Mouse (Mus musculus) liver, postnatal 0 days (tissue): ENCODE data around the gene Bcar3.

Source experiments
- CTCF ChIP-seq: sonication (generic); IDR thresholded peaks from 2 replicates; pipeline ENCODE4 v1.5.1; 2016; ENCODE audit warnings: antibody characterized with exemption, low read depth
- EP300 ChIP-seq: IDR thresholded peaks from 2 replicates; pipeline ENCODE4 v1.6.1; 2016; ENCODE audit warnings: antibody characterized with exemption, low read depth, mild to moderate bottlenecking

DNA sequence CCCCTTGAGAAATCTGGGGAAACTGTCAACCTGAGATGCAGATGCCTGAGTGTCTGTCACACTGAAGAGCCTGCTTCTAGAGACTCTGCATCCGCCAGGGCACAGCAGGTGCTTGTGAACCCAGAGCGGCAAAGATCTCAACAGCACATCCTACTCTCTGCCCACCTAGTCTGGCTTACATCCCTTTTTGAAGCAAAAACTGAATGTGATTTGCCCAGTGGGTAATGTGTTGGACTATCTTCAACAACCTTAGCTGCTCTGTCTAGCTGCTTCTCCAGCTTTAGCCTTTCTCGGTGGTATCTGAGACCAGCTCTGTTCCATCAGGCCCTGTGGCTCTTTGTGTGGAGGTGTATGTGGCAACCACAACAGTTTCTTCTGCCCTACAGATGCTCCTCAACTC lies 184.8 kb downstream of the Bcar3 start:
- TF ChIP-seq CTCF (no peak), EP300 (no peak)
